Mouse (Mus musculus): ENCODE results near the gene Nepro.

DNA sequence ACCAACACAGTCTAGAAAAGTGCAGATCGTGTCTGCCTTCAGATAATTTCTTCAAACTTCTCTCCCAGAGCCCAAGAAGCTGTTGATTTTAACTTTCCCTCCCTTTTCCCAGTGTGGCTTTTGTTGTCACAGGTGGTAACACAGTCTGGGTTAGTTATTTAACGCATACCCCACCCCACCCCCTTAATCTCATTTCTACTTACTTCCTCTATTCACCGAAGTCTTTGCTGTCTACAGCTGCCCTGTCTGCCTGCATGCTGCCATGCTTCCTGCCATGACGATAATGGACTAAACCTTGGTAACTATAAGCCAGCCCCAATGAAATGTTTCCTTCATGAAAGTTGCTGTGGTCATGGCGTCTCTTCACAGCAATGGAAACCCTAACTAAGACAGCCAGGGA is 21.8 kb upstream of the Nepro start:
- TF ChIP-seq GATA1 (IDR thresholded peaks at IDR 0.05; ENCODE audit: borderline replicate concordance, low read length) = no peak
- TF ChIP-seq FLI1 (IDR thresholded peaks at IDR 0.05; ENCODE audit: low read length) = no peak

Measured in megakaryocyte, embryonic 14.5 days (primary cell).